Mouse (Mus musculus): ENCODE data around the gene Map3k7cl.

Gene Map3k7cl

DNA sequence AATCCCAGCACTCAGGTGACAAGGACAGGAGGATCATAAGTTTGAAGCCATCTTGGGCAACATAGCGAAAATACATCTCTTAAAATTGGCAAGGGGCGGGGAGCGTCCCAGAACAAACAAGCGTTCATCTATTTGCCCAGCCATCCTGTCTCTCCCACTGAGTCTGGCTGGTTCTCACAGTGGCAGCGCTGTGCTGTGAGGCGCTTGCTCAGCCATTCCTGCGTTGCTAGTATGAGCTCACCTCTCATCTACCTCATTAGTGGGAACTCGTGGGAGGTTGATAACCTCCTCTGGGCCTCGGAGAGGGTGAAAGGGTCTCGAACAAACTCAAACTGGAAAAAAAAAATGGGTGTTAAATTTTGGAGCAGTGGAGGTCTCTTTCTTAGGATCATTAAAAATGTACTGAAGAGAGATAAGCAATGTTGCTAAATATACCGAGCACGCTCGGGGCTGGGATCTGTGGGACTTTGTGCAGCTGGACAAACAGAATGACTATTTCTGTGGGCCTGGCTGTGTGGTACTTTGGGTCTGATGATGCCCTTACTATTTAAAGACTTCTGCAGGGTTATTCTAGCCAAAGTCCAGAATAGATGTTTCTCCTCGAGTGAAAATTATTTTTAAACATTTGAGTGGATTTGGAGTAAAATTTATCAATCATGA, 91.1 kb downstream of the Map3k7cl start:
- no peak for DNase-seq

Measured in retina, postnatal 1 day (tissue).